Mouse (Mus musculus) cerebellum, adult 18-20 months (tissue): ENCODE measurements at regions not wholly inside any gene's neighbourhood (a gene's known extent, or its start where the extent isn't known, plus 50 kb on each side); places are given as distances from the start of the nearest gene placed in this dataset.
A peak's percentile ranks its signal among the peaks of the same experiment; 100 is the strongest.

Source experiments
- DNase-seq, 2 experiments: peaks; one replicate each; pipeline ENCODE4 v3.0.0; 2021

GRCm38 (mm10) chr10:54269785-54270184 lies 193.4 kb upstream of the Man1a start:
- DNase-seq, result no peak

GRCm38 (mm10) chr10:54269354-54269753 lies 192.9 kb upstream of the Man1a start:
- DNase-seq, result no peak

GRCm38 (mm10) chr10:54266656-54267055 lies 190.2 kb upstream of the Man1a start:
- no peak for DNase-seq

- no peak for DNase-seq
These were observed 178.6 kb upstream of the Man1a start for GRCm38 (mm10) chr10:54254874-54255641.

GRCm38 (mm10) chr10:54244995-54245394 lies 168.6 kb upstream of the Man1a start:
- DNase-seq, result no peak

- no peak for DNase-seq
These were observed 126.0 kb upstream of the Man1a start for GRCm38 (mm10) chr10:54202362-54202761.

- no peak for DNase-seq
These were observed 125.3 kb upstream of the Man1a start for GRCm38 (mm10) chr10:54201727-54202126.

GRCm38 (mm10) chr10:54182670-54183069 lies 106.3 kb upstream of the Man1a start:
- peak in 1 of 2 experiments; percentile 8 for DNase-seq

- DNase-seq, result peak in 1 of 2 experiments; percentile 4
These were observed 92.9 kb upstream of the Man1a start for GRCm38 (mm10) chr10:54169320-54169719.

GRCm38 (mm10) chr10:54161091-54161742 lies 84.8 kb upstream of the Man1a start:
- no peak for DNase-seq

- no peak for DNase-seq
These were observed 77.5 kb upstream of the Man1a start for GRCm38 (mm10) chr10:54153928-54154327.

GRCm38 (mm10) chr10:54132634-54133033 lies 56.2 kb upstream of the Man1a start:
- no peak for DNase-seq
